Mouse (Mus musculus) brain, embryonic 18.5 days (tissue): ENCODE measurements at regions not wholly inside any gene's neighbourhood (a gene's known extent, or its start where the extent isn't known, plus 50 kb on each side); places are given as distances from the start of the nearest gene placed in this dataset.

ENCODE experiments used
- DNase-seq: peaks from one replicate; pipeline ENCODE4 v3.0.0-alpha.2; 2012; ENCODE audit warnings: low read depth, low spot score

- DNase-seq: no peak
Measured at GRCm38 (mm10) chr9:26060834-26061233, 579.5 kb downstream of the Eepd1 start.

GRCm38 (mm10) chr9:26077057-26077456 lies 595.7 kb downstream of the Eepd1 start:
- peak; percentile 62 for DNase-seq

- DNase-seq: no peak
Measured at GRCm38 (mm10) chr9:26086524-26086923, 605.2 kb downstream of the Eepd1 start.

GRCm38 (mm10) chr9:26092061-26092687 lies 610.8 kb downstream of the Eepd1 start:
- DNase-seq: no peak

GRCm38 (mm10) chr9:26104136-26104535 lies 622.8 kb downstream of the Eepd1 start:
- no peak for DNase-seq

- DNase-seq: no peak
Measured at GRCm38 (mm10) chr9:26121986-26122385, 611.5 kb upstream of the B3gat1 start.

GRCm38 (mm10) chr9:26134587-26134986 lies 598.9 kb upstream of the B3gat1 start:
- peak; percentile 37 for DNase-seq
